Mouse (Mus musculus) spleen, adult 2 months (tissue): ENCODE results near the gene Mycbp2. TPM values are rescaled to one million over a fixed set of nuclear protein-coding genes. Genes with fewer than 3 reads are reported as not detected.

ENCODE experiments used
- DNase-seq, 2 experiments: peaks; one replicate each; pipeline versions ENCODE4 v3.0.0 to v3.0.0-alpha.2; 2012 to 2021; ENCODE audit warnings: low spot score in 2 of 2, low read depth in 1 of 2
- H3K27ac ChIP-seq: fragments of 200-500 bp; 2 replicates; pipeline ENCODE4 v1.5.1; 2012; ENCODE audit warnings: low read length, inconsistent platforms; ENCODE audit not compliant: insufficient read depth
- H3K27me3 ChIP-seq: fragments of 200-500 bp; 2 replicates; pipeline ENCODE4 v1.6.1; 2012; ENCODE audit warnings: mild to moderate bottlenecking, moderate library complexity, low read length, inconsistent platforms; ENCODE audit not compliant: control insufficient read depth, insufficient read depth
- H3K36me3 ChIP-seq: fragments of 200-500 bp; 2 replicates; pipeline ENCODE4 v1.6.1; 2012; ENCODE audit warnings: mild to moderate bottlenecking, low read length, inconsistent platforms; ENCODE audit not compliant: control insufficient read depth, insufficient read depth
- H3K4me1 ChIP-seq: fragments of 200-500 bp; 2 replicates; pipeline ENCODE4 v1.6.1; 2011; ENCODE audit warnings: inconsistent platforms; ENCODE audit not compliant: control insufficient read depth, insufficient read depth, insufficient read length
- H3K4me3 ChIP-seq: fragments of 200-500 bp; 2 replicates; pipeline ENCODE4 v1.5.1; 2011; ENCODE audit warnings: mild to moderate bottlenecking, inconsistent platforms; ENCODE audit not compliant: insufficient read depth, insufficient read length; ENCODE audit errors: extremely low read depth
- CTCF ChIP-seq: fragments of 200-500 bp; IDR thresholded peaks from 2 replicates; pipeline ENCODE4 v1.5.1; 2011; ENCODE audit warnings: mild to moderate bottlenecking, inconsistent platforms; ENCODE audit not compliant: insufficient read depth, insufficient read length, insufficient replicate concordance; ENCODE audit errors: extremely low read depth
- POLR2A ChIP-seq: fragments of 200-500 bp; IDR thresholded peaks from 2 replicates; pipeline ENCODE4 v1.6.1; 2011; ENCODE audit warnings: low read depth, low read length, inconsistent platforms
- WGBS: fragments of 180-500 bp; shearing (Covaris S2); methylation state at CpG from one replicate; pipeline ENCODE4 v1.1.7; 2018; 5-methylcytosine and 5-hydroxymethylcytosine counted together
- polyA plus RNA-seq: library from polyadenylated mRNA; depleted of rRNA; stranded (reverse); fragments of >200 nt; gene quantifications from 2 replicates; pipeline ENCODE4 v1.2.3, GENCODE M21; 2012

Gene Mycbp2
- polyA plus RNA-seq, 1 experiment, result 32.9 TPM

GRCm38 (mm10) chr14:103345011-103345410 lies 1.6 kb downstream of the Mycbp2 start:
- Histone ChIP-seq H3K27me3 (no peaks in the 10 kb centered on the region), H3K4me3 (peak overlapping the region; percentile 76), H3K4me1 (peaks cover 2% of the 10 kb centered on the region), H3K36me3 (no peaks in the 10 kb centered on the region), H3K27ac (no peak overlapping the region)
- no peak for DNase-seq
- TF ChIP-seq CTCF (no peak), POLR2A (no peak)
- 2% methylated on average over 2 of the region's 2 CpGs for WGBS

GRCm38 (mm10) chr14:103343791-103344190 lies 2.8 kb downstream of the Mycbp2 start:
- H3K4me1 ChIP-seq, result peaks cover 2% of the 10 kb centered on the region
- no peaks in the 10 kb centered on the region for H3K27me3 ChIP-seq
- no peak overlapping the region for H3K27ac ChIP-seq
- WGBS, result 44% methylated on average over 5 of the region's 5 CpGs
- no peak overlapping the region for H3K4me3 ChIP-seq
- no peak for DNase-seq
- H3K36me3 ChIP-seq, result no peaks in the 10 kb centered on the region
- TF ChIP-seq CTCF (no peak), POLR2A (no peak)

GRCm38 (mm10) chr14:103341385-103342294 lies 5.0 kb downstream of the Mycbp2 start:
- Histone ChIP-seq H3K4me1 (peaks cover 2% of the 10 kb centered on the region), H3K4me3 (no peak overlapping the region), H3K27me3 (no peaks in the 10 kb centered on the region), H3K36me3 (no peaks in the 10 kb centered on the region), H3K27ac (no peak overlapping the region)
- peak in 1 of 2 experiments; percentile 23 for DNase-seq
- WGBS, result 66% methylated on average over 1 of the region's 1 CpGs
- TF ChIP-seq POLR2A (no peak), CTCF (no peak)

GRCm38 (mm10) chr14:103312926-103313325 lies 33.7 kb downstream of the Mycbp2 start:
- no peak for DNase-seq
- TF ChIP-seq CTCF (no peak), POLR2A (no peak)
- H3K4me1 ChIP-seq, result no peaks in the 10 kb centered on the region
- no peak overlapping the region for H3K4me3 ChIP-seq
- H3K27me3 ChIP-seq, result no peaks in the 10 kb centered on the region
- H3K27ac ChIP-seq, result no peak overlapping the region
- WGBS, result 92% methylated on average over 4 of the region's 4 CpGs
- H3K36me3 ChIP-seq, result peaks cover 15% of the 10 kb centered on the region

- Histone ChIP-seq H3K36me3 (peaks cover 16% of the 10 kb centered on the region), H3K4me1 (no peaks in the 10 kb centered on the region; the same call in none of the 2 replicates), H3K27me3 (no peaks in the 10 kb centered on the region), H3K4me3 (no peak overlapping the region), H3K27ac (no peak overlapping the region)
- TF ChIP-seq CTCF (no peak), POLR2A (no peak)
- 44% methylated on average over 2 of the region's 2 CpGs for WGBS
- no peak for DNase-seq
Measured at GRCm38 (mm10) chr14:103296227-103296626, 50.4 kb downstream of the Mycbp2 start.

- peaks cover 15% of the 10 kb centered on the region; the same call in 1 of the 2 replicates for H3K36me3 ChIP-seq
- H3K27ac ChIP-seq, result no peak overlapping the region
- H3K4me3 ChIP-seq, result no peak overlapping the region
- no peaks in the 10 kb centered on the region for H3K27me3 ChIP-seq
- H3K4me1 ChIP-seq, result no peaks in the 10 kb centered on the region
- WGBS, result 94% methylated on average over 2 of the region's 2 CpGs
- TF ChIP-seq POLR2A, result no peak
- no peak for TF ChIP-seq CTCF
- DNase-seq, result no peak
Measured at GRCm38 (mm10) chr14:103286650-103287049, 60.0 kb downstream of the Mycbp2 start.

- no peak overlapping the region for H3K27ac ChIP-seq
- DNase-seq, result no peak
- no peak overlapping the region for H3K4me3 ChIP-seq
- 78% methylated on average over 4 of the region's 4 CpGs for WGBS
- no peak for TF ChIP-seq CTCF
- no peak for TF ChIP-seq POLR2A
- peaks cover 16% of the 10 kb centered on the region for H3K36me3 ChIP-seq
- H3K4me1 ChIP-seq, result no peaks in the 10 kb centered on the region
- H3K27me3 ChIP-seq, result no peaks in the 10 kb centered on the region
Measured at GRCm38 (mm10) chr14:103276667-103277066, 69.9 kb downstream of the Mycbp2 start.
